8 mouse cellular contexts compared by ENCODE assay signal in genomic region chr2:122298596-122299490, GRCm38 (mm10). TPM values are rescaled to one million over a fixed set of nuclear protein-coding genes. Genes with fewer than 3 reads are reported as not detected.
DNase-seq lines count a peak whose midpoint lies in the region; ATAC-seq lines count a peak whose summit lies in the region.

Gene Duoxa2 (plus strand): TSS chr2:122298900.

- DNase-seq in B cell, adult 2 months, result peak; percentile 78
- peak; percentile 76 for DNase-seq in R1 (ENCODE audit: low read depth, low spot score)
- DNase-seq in kidney, postnatal 10 days, result peak; percentile 45
- peak; percentile 54 for DNase-seq in thymus, postnatal 14 days
- no peak for DNase-seq in left cerebral cortex, postnatal 4 days
- no peak for DNase-seq in left cerebral cortex, postnatal 36 days (ENCODE audit: low spot score in 2 of 2)

- intact Hi-C loops in left cerebral cortex, postnatal 4 days (cut with DNase I), result no loop called here
- intact Hi-C loops in left cerebral cortex, postnatal 36 days (cut with DNase I), result no loop called here

- 1% methylated on average over 43 of the region's 43 CpGs for WGBS in heart, embryonic 14.5 days
- WGBS in midbrain, embryonic 13.5 days, result under 1% methylated on average over 43 of the region's 43 CpGs

- H3K4me2 ChIP-seq in heart, embryonic 14.5 days (ENCODE audit: low read length), result peak within 1 kb of the TSS; percentile 70
- H3K4me2 ChIP-seq in midbrain, embryonic 13.5 days (replicated peaks), result peak within 1 kb of the TSS; percentile 48

- no peaks in the 10 kb centered on the region for H3K9me3 ChIP-seq in heart, embryonic 14.5 days (ENCODE audit: control insufficient read depth, low read length)
- H3K9me3 ChIP-seq in midbrain, embryonic 13.5 days, result no peaks in the 10 kb centered on the region

- no peak within 1 kb of the TSS for H3K27ac ChIP-seq in heart, embryonic 14.5 days (replicated peaks in 1 of 2; ENCODE audit: control insufficient read depth in 1 of 2, insufficient read depth in 1 of 2, low read depth in 2 of 2, low read length in 2 of 2)
- H3K27ac ChIP-seq in midbrain, embryonic 13.5 days, result no peak within 1 kb of the TSS

- no peak within 1 kb of the TSS for H3K9ac ChIP-seq in heart, embryonic 14.5 days (ENCODE audit: low read length)
- H3K9ac ChIP-seq in midbrain, embryonic 13.5 days (replicated peaks), result no peak within 1 kb of the TSS; the same call in 1 of the 2 replicates

- peaks cover 95% of the 10 kb centered on the region for H3K27me3 ChIP-seq in heart, embryonic 14.5 days (ENCODE audit: control insufficient read depth, insufficient read depth, low read length)
- peaks cover 99% of the 10 kb centered on the region for H3K27me3 ChIP-seq in midbrain, embryonic 13.5 days

- peak within 1 kb of the TSS; percentile 29 to 38 for H3K4me3 ChIP-seq in heart, embryonic 14.5 days (ENCODE audit: control insufficient read depth in 1 of 2, insufficient read depth in 1 of 2, low read depth in 1 of 2, low read length in 2 of 2)
- peak within 1 kb of the TSS; percentile 31 for H3K4me3 ChIP-seq in midbrain, embryonic 13.5 days (replicated peaks)

- no peak for ATAC-seq in heart, embryonic 14.5 days (ENCODE audit: insufficient number of reproducible peaks, insufficient read depth, low FRiP score, low read depth)
- ATAC-seq in midbrain, embryonic 13.5 days, result no peak

- no peaks in the 10 kb centered on the region for H3K36me3 ChIP-seq in heart, embryonic 14.5 days (ENCODE audit: control insufficient read depth, insufficient read depth, low read length)
- H3K36me3 ChIP-seq in midbrain, embryonic 13.5 days, result no peaks in the 10 kb centered on the region

- peaks cover 11 to 41% of the 10 kb centered on the region in 2 experiments; a peak in 3 of 4 replicates for H3K4me1 ChIP-seq in heart, embryonic 14.5 days (ENCODE audit: control insufficient read depth in 2 of 2, insufficient read depth in 2 of 2, low read length in 2 of 2)
- H3K4me1 ChIP-seq in midbrain, embryonic 13.5 days (replicated peaks), result peaks cover 43% of the 10 kb centered on the region

RNA-seq across cellular contexts. Expression of gene Duoxa2, which starts in this region (rescaled TPM):
- polyA plus RNA-seq in heart, embryonic 14.5 days (2014; fragmentation: Nextera tagmentation; extraction: Ambion mirVana), result not detected in 2 replicates
- not detected in 2 replicates for polyA plus RNA-seq in midbrain, embryonic 13.5 days (2015; fragmentation: Nextera tagmentation; extraction: Ambion mirVana)
- under 1 TPM; 0.36 to 0.40 TPM for total RNA-seq in left cerebral cortex, postnatal 4 days (2021)
- total RNA-seq in left cerebral cortex, postnatal 36 days (2021), result not detected

Comparison
In these comparisons a context has a peak if more than half of its experiments do, and no peak if none do; other contexts are left out.
1. DNase-seq: peak in B cell, adult 2 months (2 of 2), R1 (single experiment), kidney, postnatal 10 days (single experiment) and thymus, postnatal 14 days (single experiment); none in left cerebral cortex, postnatal 4 days (single experiment) and left cerebral cortex, postnatal 36 days (0 of 2).